Mouse (Mus musculus) small intestine, adult 2 months (tissue): ENCODE measurements around the gene Gm14434. TPM values are rescaled to one million over a fixed set of nuclear protein-coding genes. Genes with fewer than 3 reads are reported as not detected.
"Not testable (repeated sequence)": the region's sequence is repeated elsewhere in the genome, so short reads cannot be mapped to it uniquely, and the experiment has no call there.

Experiments used
- H3K27ac ChIP-seq: fragments of 200-500 bp; 2 replicates; pipeline ENCODE4 v1.5.1; 2012; ENCODE audit warnings: low read depth, low read length, control low read depth, inconsistent platforms; ENCODE audit not compliant: insufficient read depth
- H3K27me3 ChIP-seq: fragments of 200-500 bp; 2 replicates; pipeline ENCODE4 v1.6.1; 2012; ENCODE audit warnings: mild to moderate bottlenecking, moderate library complexity, low read length, inconsistent platforms; ENCODE audit not compliant: control insufficient read depth, insufficient read depth
- H3K36me3 ChIP-seq: fragments of 200-500 bp; 2 replicates; pipeline ENCODE4 v1.6.1; 2012; ENCODE audit warnings: mild to moderate bottlenecking, low read length, control low read depth, inconsistent platforms; ENCODE audit not compliant: control insufficient read depth, insufficient read depth
- H3K4me1 ChIP-seq: fragments of 200-500 bp; 2 replicates; pipeline ENCODE4 v1.6.1; 2012; ENCODE audit warnings: low read length, inconsistent platforms, mixed read lengths; ENCODE audit not compliant: control insufficient read depth, insufficient read depth, insufficient read length
- H3K4me3 ChIP-seq: fragments of 200-500 bp; 2 replicates; pipeline ENCODE4 v1.5.1; 2012; ENCODE audit warnings: low read depth, mild to moderate bottlenecking, control low read depth, inconsistent platforms, low read length, moderate library complexity
- WGBS: fragments of 180-500 bp; shearing (Covaris S2); methylation state at CpG from one replicate; pipeline ENCODE4 v1.1.7; 2018; 5-methylcytosine and 5-hydroxymethylcytosine counted together
- polyA plus RNA-seq: library from polyadenylated mRNA; depleted of rRNA; stranded (reverse); fragments of >200 nt; gene quantifications from 2 replicates; pipeline ENCODE4 v1.2.3, GENCODE M21; 2012; rRNA removed

Gene Gm14434
- 0.43 and 0.47 TPM in 2 replicates for polyA plus RNA-seq

DNA sequence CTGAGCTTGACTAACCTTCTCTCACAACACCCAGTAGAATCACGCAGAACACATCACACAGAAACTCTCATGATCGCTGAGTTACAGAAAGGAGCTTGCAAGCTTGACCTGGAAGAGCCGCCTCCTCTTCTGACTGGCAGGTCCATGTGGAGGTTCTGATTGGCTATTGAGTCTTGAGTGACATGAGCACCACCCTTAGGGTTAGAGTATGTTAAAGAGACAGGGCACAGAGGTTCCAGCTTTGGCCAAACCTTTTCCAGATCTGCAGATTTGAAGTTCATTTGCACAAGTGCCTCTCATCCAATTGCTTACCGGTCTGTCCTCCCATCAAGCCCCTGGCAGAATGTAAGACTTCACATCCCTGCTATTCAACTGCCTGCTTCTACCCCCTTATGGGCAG is at the start of gene Gm14434:
Gene Gm14434, minus strand, starts transcription at position 101 of the 400 bp plus-strand sequence.
- WGBS, result no CpG with 5 or more reads among the region's 4 CpGs
- H3K4me1 ChIP-seq, H3K27me3 ChIP-seq, H3K27ac ChIP-seq, H3K36me3 ChIP-seq, H3K4me3 ChIP-seq: not testable (repeated sequence)

DNA sequence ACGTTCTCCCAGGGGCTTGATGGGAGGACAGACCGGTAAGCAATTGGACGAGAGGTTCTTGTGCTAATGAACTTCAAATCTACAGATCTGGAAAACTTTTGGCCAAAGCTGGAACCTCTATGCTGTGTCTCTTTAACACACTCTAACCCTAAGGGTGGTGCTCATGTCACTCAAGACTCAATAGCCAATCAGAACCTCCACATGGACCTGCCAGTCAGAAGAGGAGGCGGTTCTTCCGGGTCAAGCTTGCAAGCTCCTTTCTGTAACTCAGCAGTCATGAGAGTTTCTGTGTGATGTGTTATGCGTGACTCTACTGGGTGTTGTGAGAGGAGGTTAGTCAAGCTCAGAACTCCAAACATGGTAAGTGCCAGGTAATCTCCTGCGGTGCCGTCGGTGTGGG is 34.2 kb upstream of the Gm14434 start, which contains the start of gene Zfp967:
Gene Zfp967, plus strand, starts transcription at position 301 of the 400 bp plus-strand sequence.
- not testable (repeated sequence) for H3K36me3 ChIP-seq, H3K4me1 ChIP-seq, H3K27ac ChIP-seq, H3K4me3 ChIP-seq, H3K27me3 ChIP-seq
- no CpG with 5 or more reads among the region's 9 CpGs for WGBS

DNA sequence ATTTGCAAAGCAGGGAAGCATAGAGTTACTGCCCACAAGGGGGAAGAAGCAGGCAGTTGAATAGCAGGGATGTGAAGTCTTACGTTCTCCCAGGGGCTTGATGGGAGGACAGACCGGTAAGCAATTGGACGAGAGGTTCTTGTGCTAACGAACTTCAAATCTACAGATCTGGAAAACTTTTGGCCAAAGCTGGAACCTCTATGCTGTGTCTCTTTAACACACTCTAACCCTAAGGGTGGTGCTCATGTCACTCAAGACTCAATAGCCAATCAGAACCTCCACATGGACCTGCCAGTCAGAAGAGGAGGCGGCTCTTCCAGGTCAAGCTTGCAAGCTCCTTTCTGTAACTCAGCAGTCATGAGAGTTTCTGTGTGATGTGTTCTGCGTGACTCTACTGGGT is 63.3 kb downstream of the Gm14434 start, which contains the start of gene Gm14435:
Gene Gm14435, plus strand, starts transcription at position 301 of the 400 bp plus-strand sequence.
- not testable (repeated sequence) for H3K36me3 ChIP-seq, H3K27ac ChIP-seq, H3K27me3 ChIP-seq, H3K4me3 ChIP-seq, H3K4me1 ChIP-seq
- no CpG with 5 or more reads among the region's 6 CpGs for WGBS

Other genes starting within 250 kb of the Gm14434 start
- not detected in 2 replicates for gene Gm11009, start 167.3 kb downstream of the Gm14434 start, polyA plus RNA-seq
- 0.56 and 0.89 TPM in 2 replicates for gene Gm14435, start 63.2 kb downstream of the Gm14434 start, polyA plus RNA-seq
- gene Zfp967, start 34.3 kb upstream of the Gm14434 start, polyA plus RNA-seq, result not detected in 2 replicates
- 0.11 and 0.90 TPM in 2 replicates for gene Gm14308, start 149.6 kb upstream of the Gm14434 start, polyA plus RNA-seq
- gene Zfp973, start 183.7 kb upstream of the Gm14434 start, polyA plus RNA-seq, result 0.47 and 0.50 TPM in 2 replicates
- 0.09 and 0.32 TPM in 2 replicates for gene Gm14305, start 221.5 kb upstream of the Gm14434 start, polyA plus RNA-seq